Mouse (Mus musculus) cortical plate, adult 2 months (tissue): ENCODE measurements around the gene Mapk14.

ENCODE experiments used
- CTCF ChIP-seq: fragments of 200-500 bp; IDR thresholded peaks from 2 replicates; pipeline ENCODE4 v1.5.1; 2011; ENCODE audit warnings: mild to moderate bottlenecking, control low read depth, low read length; ENCODE audit not compliant: insufficient read depth; ENCODE audit errors: extremely low read depth
- POLR2A ChIP-seq: fragments of 200-500 bp; IDR thresholded peaks from 2 replicates; pipeline ENCODE4 v1.6.1; 2011; ENCODE audit warnings: mild to moderate bottlenecking, low read length, control low read depth; ENCODE audit not compliant: insufficient read depth; ENCODE audit errors: extremely low read depth

DNA sequence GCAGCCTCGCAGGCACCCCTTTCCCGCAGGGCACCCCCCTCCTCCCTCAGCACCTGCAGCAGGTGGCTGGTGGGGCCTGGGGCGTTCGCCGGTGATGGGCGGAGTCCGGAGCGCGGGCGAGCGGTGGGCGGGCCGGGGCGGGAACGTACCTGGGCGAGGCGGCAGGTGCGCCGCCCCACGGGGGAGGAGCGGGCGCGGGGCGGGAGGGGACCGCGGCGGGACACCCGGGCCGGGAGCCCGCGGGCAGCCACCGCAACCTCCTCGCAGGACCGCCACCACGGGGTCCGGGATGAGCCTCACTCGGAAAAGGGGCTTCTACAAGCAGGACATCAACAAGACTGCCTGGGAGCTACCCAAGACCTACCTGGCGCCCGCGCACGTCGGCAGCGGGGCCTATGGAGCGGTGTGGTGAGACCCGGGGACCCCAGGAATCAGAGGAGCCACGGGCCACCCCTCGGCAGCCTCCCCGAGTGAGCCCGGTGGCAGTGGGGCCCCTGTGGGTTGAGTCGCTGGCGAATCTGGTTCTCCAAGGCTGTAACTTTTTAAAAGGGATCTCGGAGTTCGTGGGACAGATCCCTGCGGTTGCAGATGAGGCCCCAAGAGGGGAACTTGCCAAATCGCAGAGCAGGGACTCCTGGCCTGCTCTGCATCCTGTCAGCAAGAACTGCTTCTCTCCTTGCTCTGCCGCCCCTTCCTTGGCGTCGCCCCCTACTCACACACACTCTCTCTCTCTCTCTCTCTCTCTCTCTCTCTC lies 78.2 kb downstream of the Mapk14 start, which contains the start of gene Mapk13:
- TF ChIP-seq CTCF (no peak), POLR2A (no peak)
